Mouse (Mus musculus) megakaryocyte, embryonic 14.5 days (primary cell): Measurements from ENCODE around the gene Adamts16.

ENCODE experiments used
- FLI1 ChIP-seq: IDR thresholded peaks from 2 replicates; pipeline ENCODE4 v1.6.1; 2012; ENCODE audit warnings: low read length, inconsistent platforms, mixed read lengths
- GATA1 ChIP-seq: IDR thresholded peaks from 3 replicates; pipeline ENCODE4 v1.6.1; 2012; ENCODE audit warnings: mixed read lengths, low read length, inconsistent platforms, borderline replicate concordance

DNA sequence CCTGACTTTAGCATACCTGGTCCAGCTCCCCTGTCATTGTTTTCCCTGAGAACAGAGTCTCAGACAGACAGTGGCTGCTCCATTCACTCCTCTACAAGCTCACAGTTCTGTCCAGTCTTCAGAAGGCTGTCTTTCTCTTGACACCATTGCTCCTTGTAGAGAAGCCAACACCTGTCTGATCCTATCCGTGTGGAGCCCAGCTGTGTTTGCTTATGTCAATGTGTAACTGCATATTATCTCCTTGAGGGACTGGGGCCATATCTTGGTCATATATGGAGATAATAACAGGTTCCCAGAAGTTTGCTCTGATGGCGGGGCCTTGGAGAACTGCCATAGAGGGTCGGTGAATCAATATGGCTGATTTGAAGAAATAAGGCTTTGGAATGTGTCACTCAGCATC lies 115.4 kb downstream of the Adamts16 start:
- TF ChIP-seq FLI1 (no peak), GATA1 (no peak)
